Mouse (Mus musculus) lung, adult 2 months (tissue): ENCODE results near the gene Slc16a4. TPM values are rescaled to one million over a fixed set of nuclear protein-coding genes. Genes with fewer than 3 reads are reported as not detected.
A peak's percentile ranks its signal among the peaks of the same experiment; 100 is the strongest.

Experiments
- DNase-seq: peaks from one replicate; pipeline ENCODE4 v3.0.0; 2022
- H3K4me1 ChIP-seq: fragments of 200-500 bp; 2 replicates; pipeline ENCODE4 v1.6.1; 2011; ENCODE audit warnings: low read length; ENCODE audit not compliant: control insufficient read depth, insufficient read depth
- H3K4me3 ChIP-seq: fragments of 200-500 bp; replicated peaks from 2 replicates; pipeline ENCODE3; 2011; ENCODE audit warnings: low read depth, mild to moderate bottlenecking, control low read depth, low read length; ENCODE audit errors: extremely low read depth
- CTCF ChIP-seq: fragments of 200-500 bp; IDR thresholded peaks from 2 replicates; pipeline ENCODE4 v1.5.1; 2011; ENCODE audit warnings: mild to moderate bottlenecking, low read length, control low read depth; ENCODE audit not compliant: insufficient read depth
- POLR2A ChIP-seq: fragments of 200-500 bp; IDR thresholded peaks from 2 replicates; pipeline ENCODE4 v1.6.1; 2011; ENCODE audit warnings: low read depth, mild to moderate bottlenecking, control low read depth, low read length, borderline replicate concordance; ENCODE audit errors: extremely low read depth
- WGBS: fragments of 180-500 bp; shearing (Covaris S2); methylation state at CpG from one replicate; pipeline ENCODE4 v1.1.7; 2018; 5-methylcytosine and 5-hydroxymethylcytosine counted together
- polyA plus RNA-seq: library from polyadenylated mRNA; depleted of rRNA; stranded (reverse); fragments of >200 nt; gene quantifications from 2 replicates; pipeline ENCODE4 v1.2.3, GENCODE M21; 2012; rRNA removed

The Slc16a4 gene
- polyA plus RNA-seq, 1 experiment = 0.44 TPM

DNA sequence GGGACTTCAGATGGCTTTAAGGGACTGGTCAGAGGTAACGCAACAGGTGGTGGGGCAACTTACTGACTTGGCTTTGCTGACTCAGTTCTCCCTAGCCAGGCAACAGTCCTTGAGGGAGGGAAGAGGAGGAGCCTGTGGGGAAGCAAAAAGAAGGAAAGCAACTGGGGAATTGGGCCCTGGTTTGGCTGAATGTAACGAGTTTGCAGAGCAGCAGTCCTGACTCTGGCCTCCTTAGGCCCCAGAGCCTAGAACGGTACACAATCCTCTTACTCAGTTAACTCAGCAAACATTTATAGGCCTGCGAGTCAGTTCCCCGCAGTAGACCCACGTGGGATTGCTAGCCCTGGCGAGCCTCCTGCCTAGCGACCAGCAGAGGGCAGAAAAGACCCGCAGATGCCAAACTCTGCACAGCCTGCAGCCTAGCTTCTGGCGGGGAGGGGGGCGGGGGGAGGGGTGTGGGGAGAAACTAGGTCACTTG, 66.0 kb downstream of the Slc16a4 start:
- peak; percentile 60 for DNase-seq
- Histone ChIP-seq H3K4me1 (0 out of 2 replicates have a peak, but pooled peaks cover 2% of the 10 kb centered on the region), H3K4me3 (no peak overlapping the region)
- 2% methylated on average over 11 of the region's 11 CpGs for WGBS
- TF ChIP-seq POLR2A (no peak), CTCF (peak; percentile 64)

DNA sequence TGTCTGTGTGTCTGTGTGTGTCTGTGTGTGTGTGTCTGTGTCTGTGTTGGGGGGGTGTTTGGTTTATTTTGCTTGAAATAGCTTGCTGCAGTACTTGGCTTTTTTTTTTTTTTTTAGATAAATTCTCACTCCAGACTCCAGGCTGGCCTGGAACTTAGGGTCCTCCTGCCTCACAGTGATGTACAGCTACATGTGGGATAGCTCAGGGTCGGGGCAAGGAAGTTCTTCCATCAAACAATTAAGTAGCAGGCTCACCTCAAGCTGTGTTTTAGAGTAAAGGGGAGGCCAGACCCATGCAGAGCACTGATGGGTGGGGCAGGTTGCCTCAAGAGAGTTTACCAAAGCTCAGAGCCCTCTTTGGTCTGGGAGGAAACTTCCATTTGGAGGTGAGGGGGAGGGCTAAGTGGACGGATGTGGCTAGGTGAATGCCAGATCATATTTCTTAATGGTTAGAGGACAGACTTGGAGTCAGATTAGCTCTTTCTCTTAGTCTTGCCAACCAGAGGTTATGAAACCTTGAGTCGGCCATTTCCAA, 66.7 kb downstream of the Slc16a4 start:
- TF ChIP-seq POLR2A (no peak), CTCF (no peak)
- DNase-seq = no peak
- 56% methylated on average over 3 of the region's 3 CpGs for WGBS
- 0 out of 2 replicates have a peak, but pooled peaks cover 2% of the 10 kb centered on the region for H3K4me1 ChIP-seq
- H3K4me3 ChIP-seq = no peak overlapping the region

DNA sequence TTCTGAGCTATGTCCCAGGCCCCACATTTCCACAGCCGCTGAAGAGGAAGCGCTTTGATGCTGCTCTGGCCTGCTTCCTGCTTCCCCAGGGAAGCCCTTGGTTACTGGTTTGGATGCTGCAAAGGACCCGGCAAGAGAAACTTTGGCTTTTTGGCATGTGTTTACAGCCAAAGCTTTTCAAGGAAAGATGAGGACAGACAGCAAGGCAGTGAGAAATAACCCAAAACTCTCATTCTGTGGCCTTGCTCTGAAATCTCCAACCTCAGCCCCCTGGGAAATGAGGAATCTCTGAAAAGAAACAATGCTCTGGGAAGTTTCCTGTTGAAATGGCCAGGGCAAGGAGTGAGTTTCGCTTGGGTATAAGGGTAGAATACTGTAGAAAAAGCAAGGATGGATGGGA, 69.3 kb downstream of the Slc16a4 start:
- no peak for TF ChIP-seq CTCF
- no peak for TF ChIP-seq POLR2A
- 0 out of 2 replicates have a peak, but pooled peaks cover 2% of the 10 kb centered on the region for H3K4me1 ChIP-seq
- no peak overlapping the region for H3K4me3 ChIP-seq
- DNase-seq = no peak
- 56% methylated on average over 4 of the region's 4 CpGs for WGBS

Other genes with a start within 250 kb of the Slc16a4 start
- gene Kcna2, start 190.1 kb upstream of the Slc16a4 start, polyA plus RNA-seq = 2.1 and 3.3 TPM in 2 replicates
- gene Kcna10, start 108.2 kb upstream of the Slc16a4 start, polyA plus RNA-seq = not detected in 2 replicates
- gene Cym, start 69.5 kb upstream of the Slc16a4 start, polyA plus RNA-seq = 0.25 and 0.27 TPM in 2 replicates
- gene A630076J17Rik, start 60.6 kb upstream of the Slc16a4 start, polyA plus RNA-seq = not detected in 2 replicates
- gene Prok1, start 51.5 kb upstream of the Slc16a4 start, polyA plus RNA-seq = 0.19 TPM in 1 of 2 replicates, not detected in the other
- gene Lamtor5, start 12.4 kb upstream of the Slc16a4 start, polyA plus RNA-seq = 85.9 and 111 TPM in 2 replicates
- 5.4 and 6.0 TPM in 2 replicates for gene Rbm15, start 42.4 kb downstream of the Slc16a4 start, polyA plus RNA-seq
- gene Kcnc4, start 168.3 kb downstream of the Slc16a4 start, polyA plus RNA-seq = 0.50 and 1.1 TPM in 2 replicates
- 0.72 and 1.5 TPM in 2 replicates for gene Slc6a17, start 226.8 kb downstream of the Slc16a4 start, polyA plus RNA-seq